Mouse (Mus musculus) fibroblast of lung, adult 2 months (primary cell): ENCODE results near the gene Il21.

Experiments used
- DNase-seq: peaks from one replicate; pipeline ENCODE4 v3.0.0-alpha.2; 2011; ENCODE audit warnings: low read depth

Gene Il21

DNA sequence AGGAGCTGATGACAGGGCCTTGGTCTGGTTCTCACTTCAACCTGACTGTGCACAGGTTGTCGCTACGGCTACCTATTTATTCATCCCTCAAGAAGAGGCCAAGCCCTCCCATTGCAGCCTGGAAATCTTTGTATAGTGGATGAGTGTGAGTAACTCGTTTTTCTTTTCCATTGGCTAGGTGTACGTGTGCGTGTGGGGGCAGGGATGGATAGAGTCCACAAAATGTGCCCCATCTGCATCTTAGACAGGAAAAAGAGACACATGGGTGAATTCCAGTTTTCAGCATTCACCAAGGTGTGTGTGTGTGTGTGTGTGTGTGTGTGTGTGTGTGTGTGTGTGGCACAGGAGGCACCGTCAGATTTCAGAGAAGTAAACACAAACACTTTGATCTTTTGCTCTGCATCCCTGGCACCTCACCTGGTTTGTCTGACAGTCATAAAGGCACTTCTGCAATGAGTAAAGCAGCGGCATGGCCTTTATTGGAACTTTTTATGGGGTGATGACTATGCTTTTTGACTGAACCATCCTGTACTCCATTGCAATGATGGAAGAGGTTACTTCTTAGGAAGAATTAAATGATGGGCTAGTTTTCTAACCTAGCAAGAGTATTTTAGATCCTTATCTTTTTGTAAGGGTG lies at the start of gene Il21:
Gene Il21 (minus strand): TSS at position 51 of the 637 bp plus-strand sequence.
- no peak for DNase-seq

DNA sequence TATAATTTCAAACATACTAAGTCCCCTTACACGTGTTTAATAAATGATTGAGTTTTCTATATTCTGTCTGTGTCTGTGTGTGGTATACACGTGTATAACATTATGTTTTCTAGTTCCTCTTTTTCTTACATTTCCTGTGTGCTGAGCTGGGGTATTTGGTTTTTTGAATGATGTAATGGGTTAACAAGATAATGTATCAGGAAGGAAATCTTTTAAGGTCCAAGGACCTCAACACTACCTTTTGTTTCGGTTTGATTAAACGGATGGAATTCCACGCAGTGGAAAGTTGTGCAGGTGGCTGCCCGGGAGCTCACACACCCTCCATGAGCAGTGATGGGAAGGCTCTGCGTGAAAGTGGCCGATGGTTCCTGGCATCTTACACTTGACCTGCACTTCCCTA lies 48.4 kb upstream of the Il21 start:
- no peak for DNase-seq

DNA sequence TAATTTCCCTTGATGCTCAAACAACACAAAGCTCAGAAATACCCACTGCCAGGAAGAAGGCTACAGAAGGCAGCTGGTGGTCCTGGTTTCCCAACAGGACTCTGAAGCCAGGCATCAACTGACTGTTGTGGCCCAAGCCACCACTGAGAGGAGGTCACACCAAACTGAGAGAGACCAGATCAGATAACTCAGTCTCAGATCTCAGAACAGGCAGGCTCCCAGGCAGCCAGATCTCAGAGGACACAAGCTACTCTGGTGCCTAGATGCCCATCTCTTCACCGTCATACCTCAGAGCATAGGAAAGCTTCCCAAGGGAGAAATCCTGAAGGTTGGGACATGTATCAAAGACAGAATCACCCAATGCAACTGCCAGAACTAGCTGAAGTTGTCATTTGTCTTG lies 47.8 kb upstream of the Il21 start:
- no peak for DNase-seq

DNA sequence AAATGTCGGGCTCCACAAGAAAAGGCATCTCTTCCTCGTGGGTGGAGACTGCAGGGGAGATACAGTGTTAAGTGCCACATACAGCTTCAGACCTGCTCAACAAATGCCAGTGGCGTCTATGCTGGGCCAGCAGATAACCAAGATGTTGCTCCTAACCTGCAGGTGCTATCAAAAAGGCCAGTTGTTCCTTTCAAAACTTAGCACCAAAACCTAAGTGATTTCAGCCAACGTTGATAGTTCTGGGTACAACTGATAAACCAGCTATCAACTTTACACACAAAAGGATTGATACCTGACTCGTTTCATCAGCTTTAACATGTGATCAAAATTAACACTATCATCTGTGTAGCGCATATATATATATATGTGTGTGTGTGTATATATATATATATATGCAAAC lies 42.2 kb upstream of the Il21 start:
- DNase-seq, result no peak

DNA sequence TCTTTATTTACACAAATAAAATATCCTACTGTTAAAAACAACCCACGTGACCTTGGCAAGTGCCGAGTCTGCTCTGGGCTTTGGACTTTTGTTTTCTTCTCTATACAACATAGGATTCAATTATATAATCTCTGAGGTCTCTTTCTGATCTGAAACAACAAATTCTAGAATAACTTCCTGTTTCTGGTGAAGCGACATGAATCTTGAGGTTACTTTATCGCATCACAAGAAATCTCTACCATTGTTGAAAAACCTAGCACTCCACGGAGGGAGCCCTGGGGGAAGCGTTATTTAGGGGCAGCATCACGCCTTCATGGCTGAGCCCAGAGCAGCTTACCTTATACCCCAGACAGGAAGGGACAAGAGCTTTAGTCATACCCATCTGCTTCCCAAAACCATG lies 40.7 kb upstream of the Il21 start:
- no peak for DNase-seq

DNA sequence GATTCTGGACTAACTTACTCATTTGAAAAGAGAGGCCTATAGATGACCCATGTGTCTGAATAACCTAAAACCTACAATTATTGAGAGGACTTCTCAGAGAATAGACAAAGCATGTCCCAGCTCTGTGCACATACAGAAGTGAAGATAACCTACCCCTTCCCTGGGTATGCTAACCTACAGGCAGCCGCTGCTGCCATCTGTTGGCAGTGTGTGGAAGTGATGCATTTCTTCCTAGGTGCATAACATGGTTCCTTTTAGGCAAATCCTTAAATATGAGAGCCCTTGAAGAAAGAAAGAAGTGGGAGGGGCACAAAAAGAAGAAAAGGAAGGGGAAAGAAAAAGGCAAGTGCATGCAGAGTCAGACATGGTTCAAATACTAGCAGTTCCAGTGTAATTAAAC lies 38.8 kb upstream of the Il21 start:
- DNase-seq, result peak; percentile 12

DNA sequence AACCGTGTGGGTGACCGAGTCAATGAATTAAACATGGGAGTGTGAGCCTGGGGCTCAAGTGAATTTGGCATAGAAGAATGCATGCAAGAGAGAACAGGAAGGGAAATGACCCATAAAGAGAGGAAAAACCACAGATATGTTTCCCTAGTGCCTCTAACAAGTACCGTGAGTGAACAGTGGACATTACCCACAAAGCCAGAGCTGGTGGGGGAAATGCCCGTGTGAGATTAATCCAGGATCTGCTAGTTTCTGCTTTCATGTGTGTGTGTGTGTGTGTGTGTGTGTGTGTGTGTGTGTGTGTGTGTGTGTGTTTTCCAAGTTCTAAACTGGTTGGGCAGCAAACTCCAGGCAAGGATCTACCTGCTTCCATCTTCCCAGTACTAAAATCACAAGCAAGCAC lies 37.5 kb upstream of the Il21 start:
- DNase-seq, result no peak

DNA sequence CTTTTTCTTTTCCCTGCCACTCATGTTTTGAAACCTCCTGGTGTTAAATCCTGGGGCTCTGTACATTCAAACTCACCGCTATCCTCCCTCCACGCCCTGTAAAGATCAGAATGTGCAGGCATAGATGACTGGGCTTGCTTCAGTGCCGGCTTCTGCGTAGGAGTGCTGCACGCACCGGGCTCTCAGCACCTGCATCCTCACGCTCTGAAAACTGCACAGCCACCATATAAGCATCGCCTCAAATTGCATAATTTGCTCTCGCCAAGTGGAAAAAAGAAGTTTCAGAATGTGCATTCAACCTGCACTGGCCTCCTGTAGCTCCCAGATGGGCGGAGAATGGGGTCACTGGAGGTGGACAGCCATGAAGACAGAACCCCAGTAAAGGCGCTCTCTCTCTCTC lies 35.9 kb upstream of the Il21 start:
- no peak for DNase-seq

DNA sequence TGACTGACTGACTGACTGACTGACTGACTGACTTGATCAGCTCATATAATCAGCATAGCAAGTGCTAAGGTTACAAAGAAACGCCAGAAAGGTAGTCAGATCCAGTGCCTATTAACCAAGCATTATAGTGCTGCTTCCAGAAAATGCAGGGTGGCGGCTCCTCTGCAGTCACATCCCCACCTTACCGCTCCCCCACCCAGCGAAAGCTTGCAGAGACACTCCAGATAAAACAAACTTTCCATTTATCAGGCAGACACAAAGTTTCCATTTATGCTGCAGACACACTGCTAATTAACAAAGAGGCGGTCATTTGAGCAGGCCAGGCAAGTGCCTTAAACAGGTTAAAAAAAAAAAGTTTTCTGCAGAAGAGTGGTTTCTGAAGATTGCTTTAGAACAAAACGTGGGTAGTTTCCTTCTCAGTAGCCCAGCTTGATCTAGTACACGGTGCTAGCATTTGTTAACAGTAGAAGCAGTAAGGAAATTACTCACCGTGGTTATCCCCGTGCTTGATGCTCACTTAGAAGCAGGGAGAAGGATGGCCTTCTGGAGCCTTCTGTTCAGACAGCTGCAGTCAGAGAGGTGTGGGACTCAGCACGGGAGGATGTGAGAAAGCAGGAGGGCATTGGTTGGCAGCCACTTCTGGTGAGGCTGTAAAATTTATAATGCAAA lies 27.0 kb upstream of the Il21 start:
- no peak for DNase-seq

DNA sequence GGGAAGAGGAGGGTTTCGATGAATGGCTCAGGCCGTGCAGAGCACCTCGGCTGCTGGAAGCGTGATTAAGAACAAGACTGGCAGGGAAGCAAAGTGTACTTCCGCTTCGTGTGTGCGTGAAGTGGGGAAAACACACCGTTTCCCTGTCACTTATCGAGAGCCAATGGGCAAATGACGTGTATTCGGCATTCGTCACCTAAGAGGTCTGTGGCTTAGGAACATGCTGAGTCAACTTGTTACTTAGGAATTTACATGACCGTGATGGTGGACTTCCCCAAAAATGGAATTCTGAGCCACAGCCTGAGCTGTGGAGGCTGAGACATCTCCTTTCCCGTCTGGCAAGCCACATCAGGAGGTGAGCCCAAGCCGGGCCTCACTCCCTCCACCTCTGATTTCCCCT lies 25.3 kb upstream of the Il21 start:
- no peak for DNase-seq

DNA sequence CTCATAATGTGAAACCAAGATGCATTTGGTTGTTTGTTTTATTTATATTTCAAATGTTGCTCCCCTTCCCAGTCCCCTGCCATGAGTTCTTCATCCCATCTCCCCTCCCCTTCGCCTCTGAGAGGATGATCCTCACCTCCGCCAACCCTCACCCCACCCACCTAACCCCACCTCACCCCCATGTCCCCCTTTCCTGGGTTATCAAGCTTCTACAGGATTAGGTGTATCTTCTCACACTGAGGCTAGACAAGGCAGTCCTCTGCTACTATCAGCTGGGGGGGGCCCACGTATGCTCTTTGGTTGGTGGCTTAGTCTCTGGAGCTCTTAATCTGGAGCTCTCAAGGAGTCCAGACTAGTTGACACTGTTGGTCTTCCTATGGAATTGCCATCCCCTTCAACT lies 18.5 kb upstream of the Il21 start:
- no peak for DNase-seq

DNA sequence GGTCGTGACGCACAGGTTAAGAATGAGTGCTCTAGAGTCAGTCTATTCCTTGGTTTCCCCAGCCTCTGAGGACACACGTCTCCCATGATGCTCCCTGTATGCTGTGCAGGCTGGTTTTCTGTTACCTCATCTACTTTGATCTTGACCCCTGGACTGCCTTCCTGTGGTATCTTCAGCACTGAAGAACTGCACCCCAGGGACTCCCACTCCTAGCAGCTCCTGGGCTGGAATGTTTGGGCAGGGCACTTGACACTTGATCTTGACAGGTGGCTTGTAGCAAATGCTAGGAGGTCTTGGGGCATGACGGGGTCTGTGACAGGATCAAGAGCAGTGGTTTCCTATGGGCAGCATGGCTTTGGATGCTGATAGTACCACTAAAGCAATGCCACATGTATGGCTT lies 2.6 kb upstream of the Il21 start:
- DNase-seq, result no peak

DNA sequence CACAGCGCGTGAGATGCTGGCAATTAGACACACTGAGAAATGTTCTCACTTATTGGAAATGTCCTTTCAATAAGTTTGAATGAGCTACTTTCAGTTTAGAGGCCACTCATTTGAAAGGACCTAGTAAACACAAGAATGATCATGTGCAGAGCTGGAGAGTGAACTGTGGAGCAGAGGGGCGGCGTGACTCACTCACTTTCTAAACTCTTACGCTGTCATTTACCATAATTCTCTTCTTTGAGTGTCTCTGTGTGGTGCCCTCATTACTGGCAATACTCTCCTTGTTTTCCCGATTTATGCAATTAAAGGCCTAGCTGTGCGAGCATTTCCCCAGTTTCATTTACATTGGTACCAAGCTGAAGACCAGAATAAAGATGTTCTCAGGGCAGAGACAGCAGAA lies 1.3 kb downstream of the Il21 start:
- no peak for DNase-seq

DNA sequence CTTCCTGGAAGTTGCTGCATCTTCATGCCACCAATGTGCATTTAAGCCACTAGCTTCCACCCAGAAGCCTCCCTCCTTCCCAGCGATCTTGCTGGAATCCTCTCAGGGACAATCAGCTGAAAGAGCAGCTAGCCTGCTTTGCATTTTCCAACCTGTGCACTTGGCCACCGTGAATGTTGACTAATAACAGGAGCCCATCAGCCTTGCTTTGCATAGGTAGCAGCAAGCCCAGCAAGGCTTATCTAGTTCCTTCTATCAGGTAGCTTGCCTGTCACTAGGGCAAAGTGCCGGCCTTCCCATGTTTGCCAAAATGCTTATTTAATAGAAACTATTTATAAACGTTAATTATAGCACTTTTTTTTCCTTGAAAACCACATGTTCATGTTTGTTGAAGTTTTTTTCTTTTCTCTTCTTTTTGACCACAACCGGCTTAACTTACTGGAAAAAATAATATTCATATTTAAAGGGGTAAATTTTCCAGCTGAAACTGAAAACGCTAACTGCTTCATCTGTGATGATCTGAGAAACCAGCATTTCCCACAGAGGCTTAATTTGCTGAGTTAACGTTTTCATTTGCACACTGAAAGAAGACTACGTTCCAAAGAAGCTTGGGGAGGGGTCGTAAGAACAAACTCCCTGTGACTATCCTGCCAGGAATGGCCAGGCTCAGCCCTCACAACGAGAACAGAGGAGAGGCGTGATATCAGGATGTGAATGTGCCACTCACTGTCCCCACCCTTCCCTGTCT lies 3.2 kb downstream of the Il21 start:
- DNase-seq, result no peak

DNA sequence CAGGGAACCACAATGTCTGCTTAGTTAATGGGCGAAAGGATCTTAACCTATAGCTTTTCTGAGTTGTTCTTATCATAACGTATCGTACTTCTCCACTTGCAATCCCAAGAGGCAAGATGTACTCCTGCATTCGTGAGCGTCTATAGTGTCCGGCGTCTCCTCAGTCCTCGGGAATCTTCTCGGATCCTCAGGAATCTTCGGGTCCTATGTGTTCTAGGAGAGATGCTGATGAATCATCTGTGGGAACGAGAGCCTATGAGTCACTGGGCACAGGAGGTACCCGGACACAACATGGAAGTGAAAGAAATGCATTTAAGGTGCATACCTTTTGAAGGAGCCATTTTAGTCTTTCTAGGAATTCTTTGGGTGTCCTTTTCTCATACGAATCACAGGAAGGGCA lies 7.3 kb downstream of the Il21 start:
- no peak for DNase-seq

DNA sequence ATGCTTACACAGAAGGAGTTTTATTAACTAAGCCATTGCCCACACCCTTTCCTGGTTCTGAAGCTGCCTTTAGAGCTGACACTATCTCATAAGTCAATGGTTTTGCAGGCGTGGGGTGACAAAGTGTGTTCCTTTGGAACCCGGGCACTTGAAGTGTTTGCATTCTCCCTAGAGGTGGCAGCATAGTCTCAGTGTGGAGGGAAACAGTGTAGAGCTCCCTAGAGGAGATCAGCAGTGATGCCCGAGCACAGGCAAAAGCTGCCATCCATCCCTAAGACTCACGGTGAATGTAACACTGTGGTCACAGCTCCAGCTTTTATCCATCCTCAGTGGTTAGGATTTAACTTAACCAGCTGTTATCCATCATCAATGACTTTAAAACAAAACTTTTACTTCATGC lies 13.4 kb downstream of the Il21 start:
- peak; percentile 20 for DNase-seq

DNA sequence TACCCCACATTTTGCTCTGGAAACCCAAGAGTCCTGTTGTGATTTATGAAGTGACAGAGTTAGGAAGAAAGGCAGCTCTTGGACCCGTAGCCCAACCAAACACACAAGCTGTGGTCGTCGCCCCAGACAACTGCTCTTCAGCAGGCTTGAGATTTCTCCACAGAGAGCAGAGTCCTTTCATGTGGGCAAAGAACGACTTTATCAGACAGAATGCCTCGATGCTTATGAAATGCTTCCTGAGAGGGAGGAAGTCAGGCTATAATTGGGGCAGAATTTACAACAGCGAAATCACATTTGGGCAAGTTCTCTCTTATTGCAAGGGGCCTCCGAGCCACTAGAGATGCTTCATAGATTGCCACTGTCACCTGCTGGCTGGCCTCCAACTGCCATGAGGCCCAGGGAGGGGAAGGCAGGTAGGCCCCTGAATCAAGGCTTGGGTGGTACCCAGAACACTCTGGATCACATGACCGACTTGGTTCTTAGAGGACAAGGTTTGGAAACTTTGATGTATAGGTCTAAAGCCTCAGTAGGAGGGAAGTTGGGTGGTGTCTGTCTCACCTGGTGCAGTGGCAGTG lies 27.1 kb downstream of the Il21 start:
- DNase-seq, result no peak

DNA sequence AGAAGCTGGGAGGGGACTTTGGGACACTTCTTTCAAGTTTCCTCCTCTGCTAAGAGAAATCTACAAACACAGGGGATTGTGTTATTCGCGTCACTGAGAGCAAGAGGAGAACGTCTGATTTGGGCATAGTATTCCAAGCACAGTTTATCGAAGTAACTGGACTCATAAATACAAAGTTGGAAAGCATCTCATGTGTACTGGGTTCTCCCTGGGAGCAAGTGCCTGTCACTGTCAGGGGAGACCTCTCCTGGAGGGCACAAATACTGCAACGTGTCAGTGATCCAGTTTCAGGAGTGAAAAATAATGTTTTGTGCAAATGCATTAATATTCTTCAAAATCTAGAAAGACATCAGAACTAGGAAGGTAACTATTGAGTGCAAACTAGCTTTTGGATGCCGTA lies 27.9 kb downstream of the Il21 start:
- peak; percentile 28 for DNase-seq

DNA sequence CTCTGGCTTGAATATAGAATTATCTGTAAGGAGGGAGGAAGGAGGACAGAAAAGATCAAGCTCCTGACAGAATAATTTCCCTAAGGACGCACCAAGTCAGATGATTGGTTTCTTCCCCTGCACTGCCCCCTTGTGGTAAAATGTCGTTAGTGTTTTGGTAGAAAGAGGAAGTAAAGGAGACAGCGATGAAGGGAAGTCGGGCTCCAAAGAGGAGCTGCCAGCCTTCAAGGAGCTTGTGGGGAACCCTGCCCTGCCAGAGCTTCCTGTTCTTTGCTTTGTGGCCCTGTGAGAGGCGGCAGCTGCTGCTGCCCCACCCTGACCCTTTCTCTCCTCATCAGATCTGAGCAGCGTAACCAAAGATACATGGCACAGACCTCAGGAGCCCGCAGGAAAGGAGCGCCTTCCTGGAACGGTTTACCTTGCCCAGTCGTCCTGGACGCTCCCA lies 28.4 kb downstream of the Il21 start:
- DNase-seq, result peak; percentile 65

DNA sequence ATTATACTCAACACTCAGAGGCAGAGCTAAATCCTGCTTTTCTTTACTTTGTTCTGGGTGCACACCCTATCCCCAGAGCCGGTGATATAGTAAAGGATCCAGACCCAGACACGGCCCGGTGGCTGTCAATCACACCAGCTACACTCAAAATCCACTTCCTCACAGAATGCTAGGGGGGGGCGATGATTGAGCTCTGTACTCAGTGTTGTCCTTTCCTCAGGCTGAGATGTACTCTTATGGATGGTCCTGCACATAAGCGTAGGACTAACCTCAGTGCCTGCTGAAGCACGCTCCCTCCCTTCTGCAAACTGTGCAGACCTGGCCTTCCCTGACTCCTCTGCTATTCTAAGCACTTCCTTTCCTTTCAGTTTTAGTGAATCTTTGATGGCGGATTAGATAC lies 29.6 kb downstream of the Il21 start:
- no peak for DNase-seq

DNA sequence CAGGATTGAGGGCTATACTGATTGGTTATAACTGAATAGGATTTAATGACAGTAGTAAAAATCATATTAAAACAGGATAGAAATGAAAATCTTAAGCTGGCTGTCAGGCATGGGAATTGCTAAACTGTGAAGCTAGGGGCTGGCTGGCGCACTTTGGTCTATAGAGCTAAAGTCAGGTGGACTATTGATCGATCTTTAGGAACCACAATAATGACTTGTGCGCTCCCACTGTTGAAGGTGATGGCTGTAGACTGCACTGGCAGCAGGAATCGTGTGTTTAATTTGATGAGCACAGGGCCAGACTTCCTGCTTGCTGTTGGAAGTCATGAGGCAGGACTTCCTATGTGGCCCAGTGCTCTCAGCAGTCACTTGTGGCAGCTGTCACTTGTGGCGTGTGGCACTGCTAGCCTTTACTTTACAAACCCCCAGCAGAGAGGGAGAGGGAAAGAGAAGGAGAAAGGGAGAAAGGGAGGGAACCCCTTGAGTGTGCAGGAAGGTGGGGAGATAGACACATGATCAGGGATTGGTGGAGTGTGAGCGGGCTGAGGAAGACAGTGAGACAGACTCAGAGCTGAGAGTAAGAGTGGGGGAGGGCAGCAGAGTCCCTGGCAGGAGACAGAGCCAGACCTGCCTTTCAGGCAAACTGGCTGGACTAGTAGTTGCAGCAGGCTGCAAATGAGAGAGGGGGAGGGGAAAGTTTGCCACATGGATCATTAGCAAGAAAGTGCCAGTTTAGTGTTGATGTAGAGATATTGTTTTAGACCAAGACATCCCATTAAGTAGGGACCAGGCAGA lies 31.1 kb downstream of the Il21 start:
- no peak for DNase-seq

DNA sequence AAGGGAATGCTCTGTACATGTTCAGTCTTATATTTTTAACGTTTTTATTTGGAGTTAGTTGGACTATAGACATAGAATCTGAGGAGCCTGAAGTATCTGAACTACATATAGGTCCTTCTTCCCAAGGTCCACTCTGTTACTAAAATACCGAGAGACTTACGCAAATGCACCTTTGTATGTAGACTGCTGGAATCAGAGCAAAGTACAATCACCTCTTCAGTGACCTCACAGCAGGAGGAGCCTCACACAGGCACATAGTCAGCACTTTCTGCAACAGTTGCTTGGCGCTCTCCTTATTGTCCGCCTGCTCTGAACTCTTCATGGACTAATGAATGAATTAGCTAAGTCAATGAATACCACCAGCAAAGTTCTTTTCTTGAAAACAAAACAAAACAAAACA lies 34.1 kb downstream of the Il21 start:
- DNase-seq, result no peak
